Mouse (Mus musculus) embryonic facial prominence, embryonic 14.5 days (tissue): ENCODE data around the gene Hdac7. TPM values are rescaled to one million over a fixed set of nuclear protein-coding genes. Genes with fewer than 3 reads are reported as not detected.
A peak's percentile ranks its signal among the peaks of the same experiment; 100 is the strongest.

Source experiments
- ATAC-seq: fragments of 200-750 bp; cut with Nextera tagmentation; 2 replicates; pipeline ENCODE4 v1.8.0; 2017; ENCODE audit warnings: low read depth, moderate number of reproducible peaks, moderate TSS enrichment
- DNase-seq: peaks from one replicate; pipeline ENCODE4 v3.0.0-alpha.2; 2015; ENCODE audit warnings: low spot score
- H3K27ac ChIP-seq: fragments of 300-500 bp; sonication (generic); replicated peaks from 2 replicates; pipeline ENCODE4 v1.5.1; 2014; ENCODE audit warnings: low read depth, mild to moderate bottlenecking, low read length, moderate library complexity
- H3K27me3 ChIP-seq: fragments of 300-500 bp; sonication (generic); replicated peaks from 2 replicates; pipeline ENCODE4 v1.6.1; 2014; ENCODE audit warnings: low read length; ENCODE audit not compliant: control insufficient read depth, insufficient read depth
- H3K36me3 ChIP-seq: fragments of 300-500 bp; sonication (generic); 2 replicates; pipeline ENCODE4 v1.6.1; 2014; ENCODE audit warnings: low read length, mixed read lengths; ENCODE audit not compliant: control insufficient read depth, insufficient read depth
- H3K4me1 ChIP-seq: fragments of 300-500 bp; sonication (generic); 2 replicates; pipeline ENCODE4 v1.6.1; 2014; ENCODE audit warnings: antibody characterized with exemption, low read length; ENCODE audit not compliant: control insufficient read depth, insufficient read depth
- H3K4me2 ChIP-seq: fragments of 300-500 bp; sonication (generic); 2 replicates; pipeline ENCODE4 v1.6.1; 2014; ENCODE audit warnings: low read depth, mild to moderate bottlenecking, low read length, moderate library complexity, mixed read lengths
- H3K4me3 ChIP-seq: fragments of 300-500 bp; sonication (generic); 2 replicates; pipeline ENCODE4 v1.5.1; 2014; ENCODE audit warnings: low read depth, mild to moderate bottlenecking, low read length
- H3K9ac ChIP-seq: fragments of 300-500 bp; sonication (generic); 2 replicates; pipeline ENCODE4 v1.6.1; 2014; ENCODE audit warnings: low read depth, mild to moderate bottlenecking, low read length, moderate library complexity, mixed read lengths
- H3K9me3 ChIP-seq: fragments of 300-500 bp; sonication (generic); 2 replicates; pipeline ENCODE4 v1.6.1; 2016; ENCODE audit warnings: low read length; ENCODE audit not compliant: control insufficient read depth
- WGBS: fragments of 180-500 bp; shearing (Covaris S2); extraction: QIAGEN DNeasy Blood & Tissue Kit; methylation state at CpG from one replicate; pipeline ENCODE4 v1.1.7; 2014; 5-methylcytosine and 5-hydroxymethylcytosine counted together
- polyA plus RNA-seq: library from polyadenylated mRNA; unstranded; fragments of >200 nt; fragmentation: Nextera tagmentation; extraction: Ambion mirVana; gene quantifications from 2 replicates; pipeline ENCODE4 v1.2.1, GENCODE M21; 2014

The Hdac7 gene
- polyA plus RNA-seq, 1 experiment from 2014 or later: 30.8 TPM

GRCm38 (mm10) chr15:97821321-97821982, 22.9 kb downstream of the Hdac7 start:
- H3K27ac ChIP-seq: peak overlapping the region; percentile 41
- H3K4me2 ChIP-seq: no peak overlapping the region
- DNase-seq (peak; percentile 51), ATAC-seq (no peak)
- H3K36me3 ChIP-seq: peaks cover 10% of the 10 kb centered on the region; the same call in 1 of the 2 replicates
- H3K9me3 ChIP-seq: no peaks in the 10 kb centered on the region
- H3K9ac ChIP-seq: peak overlapping the region; percentile 25; the same call in 1 of the 2 replicates
- 45% methylated on average over 10 of the region's 10 CpGs for WGBS
- no peaks in the 10 kb centered on the region for H3K27me3 ChIP-seq
- peaks cover 52% of the 10 kb centered on the region for H3K4me1 ChIP-seq
- no peak overlapping the region for H3K4me3 ChIP-seq

GRCm38 (mm10) chr15:97819937-97820336, 24.4 kb downstream of the Hdac7 start:
- H3K9ac ChIP-seq: no peak overlapping the region
- peaks cover 39% of the 10 kb centered on the region for H3K4me1 ChIP-seq
- peak; percentile 27 for DNase-seq
- peaks cover 15% of the 10 kb centered on the region; the same call in 1 of the 2 replicates for H3K36me3 ChIP-seq
- H3K4me2 ChIP-seq: no peak overlapping the region
- H3K27me3 ChIP-seq: no peaks in the 10 kb centered on the region
- 80% methylated on average over 9 of the region's 9 CpGs for WGBS
- peak; percentile 59; the same call in 1 of the 2 replicates for ATAC-seq
- no peaks in the 10 kb centered on the region for H3K9me3 ChIP-seq
- no peak overlapping the region for H3K27ac ChIP-seq
- no peak overlapping the region for H3K4me3 ChIP-seq

GRCm38 (mm10) chr15:97816199-97816994, 27.9 kb downstream of the Hdac7 start:
- peaks cover 23% of the 10 kb centered on the region for H3K4me1 ChIP-seq
- peaks cover 15% of the 10 kb centered on the region for H3K36me3 ChIP-seq
- no peak for ATAC-seq
- no peak overlapping the region for H3K4me2 ChIP-seq
- H3K9ac ChIP-seq: no peak overlapping the region
- H3K4me3 ChIP-seq: no peak overlapping the region
- H3K27me3 ChIP-seq: no peaks in the 10 kb centered on the region
- no peak overlapping the region for H3K27ac ChIP-seq
- no peaks in the 10 kb centered on the region for H3K9me3 ChIP-seq
- DNase-seq: no peak
- WGBS: 94% methylated on average over 17 of the region's 17 CpGs

DNA sequence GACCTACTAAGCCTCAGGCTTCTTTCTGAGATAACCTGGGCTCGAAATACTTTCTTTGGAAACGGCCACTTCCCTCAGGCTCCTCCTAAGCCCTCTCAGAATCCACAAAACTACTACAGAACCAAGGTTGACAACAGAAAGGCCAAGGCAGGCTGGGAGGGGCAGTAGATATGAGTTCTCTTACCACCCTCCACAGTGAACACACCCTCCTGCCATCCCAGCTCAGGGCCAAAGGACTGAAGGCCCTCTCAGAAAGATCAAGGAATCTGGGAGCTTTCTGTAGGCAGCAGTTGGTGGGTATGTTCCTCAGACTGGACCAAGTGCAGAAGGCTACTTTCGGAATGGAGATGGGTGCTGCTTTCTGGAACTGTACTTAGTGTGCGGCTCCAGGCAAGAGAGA, 29.0 kb downstream of the Hdac7 start:
- Histone ChIP-seq H3K9ac (no peak overlapping the region), H3K27ac (no peak overlapping the region), H3K4me1 (peaks cover 15% of the 10 kb centered on the region), H3K4me2 (no peak overlapping the region), H3K9me3 (no peaks in the 10 kb centered on the region), H3K4me3 (no peak overlapping the region), H3K27me3 (no peaks in the 10 kb centered on the region), H3K36me3 (peaks cover 15% of the 10 kb centered on the region; the same call in 1 of the 2 replicates)
- WGBS: 88% methylated on average over 4 of the region's 4 CpGs
- ATAC-seq: no peak
- no peak for DNase-seq

GRCm38 (mm10) chr15:97814703-97815102, 29.6 kb downstream of the Hdac7 start:
- DNase-seq (no peak), ATAC-seq (no peak)
- Histone ChIP-seq H3K27ac (no peak overlapping the region), H3K9ac (no peak overlapping the region), H3K36me3 (peaks cover 21% of the 10 kb centered on the region; the same call in 1 of the 2 replicates), H3K4me2 (no peak overlapping the region), H3K9me3 (no peaks in the 10 kb centered on the region), H3K4me1 (peaks cover 15% of the 10 kb centered on the region), H3K27me3 (no peaks in the 10 kb centered on the region), H3K4me3 (no peak overlapping the region)
- 43% methylated on average over 5 of the region's 5 CpGs for WGBS

DNA sequence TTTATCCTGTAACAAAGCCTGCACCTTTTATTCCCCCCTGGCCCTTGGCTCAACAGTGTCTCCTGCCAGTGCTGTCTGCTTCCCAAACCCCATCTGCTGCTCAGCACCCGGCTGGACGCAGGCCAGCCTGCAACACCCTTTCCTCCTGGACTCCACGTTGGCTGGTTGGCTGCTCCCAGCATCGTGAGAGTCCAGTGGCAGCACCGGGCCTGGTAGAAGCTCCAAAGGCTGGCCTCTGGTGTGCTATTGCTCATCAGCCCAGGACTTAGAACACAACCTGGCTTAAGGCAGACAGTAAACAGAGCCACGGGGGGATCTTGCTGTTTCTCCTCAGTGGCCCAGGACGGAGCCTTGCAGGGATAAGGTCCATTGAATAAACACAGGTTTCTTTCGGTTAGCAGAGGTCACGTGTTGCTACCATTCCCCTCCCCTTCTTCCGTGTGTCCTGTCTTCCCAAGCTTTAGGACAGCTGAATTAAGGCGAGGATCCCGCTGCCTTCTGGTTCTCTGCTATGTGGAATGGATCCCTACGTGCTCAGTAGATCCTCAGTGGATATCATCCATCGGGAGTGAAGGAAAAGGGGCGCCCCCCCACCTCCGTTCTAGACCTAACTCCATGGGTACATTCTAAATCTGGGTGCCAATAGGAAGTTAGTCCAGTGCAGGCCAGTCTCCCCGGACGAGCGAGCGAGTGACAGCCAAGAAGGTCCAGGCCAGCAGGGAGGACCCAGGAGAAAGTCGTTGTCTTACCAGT, 30.7 kb downstream of the Hdac7 start:
- Histone ChIP-seq H3K4me2 (no peak overlapping the region), H3K4me3 (no peak overlapping the region), H3K4me1 (peaks cover 15% of the 10 kb centered on the region), H3K9ac (no peak overlapping the region), H3K9me3 (no peaks in the 10 kb centered on the region), H3K36me3 (peaks cover 31% of the 10 kb centered on the region; the same call in 1 of the 2 replicates), H3K27ac (peak overlapping the region; percentile 33; the same call in 1 of the 2 replicates), H3K27me3 (no peaks in the 10 kb centered on the region)
- 52% methylated on average over 21 of the region's 21 CpGs for WGBS
- peak; percentile 26 for DNase-seq
- ATAC-seq: no peak

DNA sequence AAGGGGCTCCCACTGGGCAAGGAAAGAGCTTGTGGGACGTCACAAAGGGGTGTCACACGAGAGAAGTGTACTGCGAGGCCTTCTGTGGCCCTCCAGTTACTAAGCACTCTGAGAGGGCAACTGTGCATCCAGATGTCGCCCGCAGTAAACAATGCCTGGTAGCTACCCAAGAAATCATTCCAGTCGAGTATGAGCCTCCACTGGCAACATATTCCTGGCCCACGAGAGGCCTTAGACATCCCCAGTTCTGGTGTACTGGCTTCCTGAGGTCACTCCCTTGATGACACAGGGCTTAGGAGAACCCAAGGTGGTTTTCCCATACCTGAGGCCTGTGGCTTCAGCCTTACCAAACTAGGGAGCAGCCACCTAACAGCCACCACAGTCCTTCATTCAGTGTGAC, 31.4 kb downstream of the Hdac7 start:
- peaks cover 39% of the 10 kb centered on the region; the same call in 1 of the 2 replicates for H3K36me3 ChIP-seq
- DNase-seq (no peak), ATAC-seq (no peak)
- H3K4me2 ChIP-seq: no peak overlapping the region
- H3K4me1 ChIP-seq: peaks cover 15% of the 10 kb centered on the region
- H3K9me3 ChIP-seq: no peaks in the 10 kb centered on the region
- 0 out of 2 replicates have a peak overlapping the region, but pooled peaks have one; percentile 3 for H3K27ac ChIP-seq
- H3K4me3 ChIP-seq: no peak overlapping the region
- H3K27me3 ChIP-seq: no peaks in the 10 kb centered on the region
- WGBS: 76% methylated on average over 7 of the region's 7 CpGs
- H3K9ac ChIP-seq: no peak overlapping the region

- H3K4me3 ChIP-seq: no peak overlapping the region
- no peak overlapping the region for H3K4me2 ChIP-seq
- ATAC-seq: 0 out of 2 replicates have a peak, but pooled peaks have one; percentile 23
- peak; percentile 31 for DNase-seq
- H3K36me3 ChIP-seq: peaks cover 46% of the 10 kb centered on the region; the same call in 1 of the 2 replicates
- WGBS: 68% methylated on average over 6 of the region's 6 CpGs
- no peaks in the 10 kb centered on the region for H3K27me3 ChIP-seq
- H3K9me3 ChIP-seq: no peaks in the 10 kb centered on the region
- no peak overlapping the region for H3K9ac ChIP-seq
- H3K4me1 ChIP-seq: peaks cover 15% of the 10 kb centered on the region
- H3K27ac ChIP-seq: 0 out of 2 replicates have a peak overlapping the region, but pooled peaks have one; percentile 3
Measured at GRCm38 (mm10) chr15:97812126-97812525, 32.2 kb downstream of the Hdac7 start.
